Mouse (Mus musculus): ENCODE results near the gene Eif2d.

GRCm38 (mm10) chr1:131211655-131212054 lies 58.7 kb downstream of the Eif2d start:
- TF ChIP-seq POLR2A (IDR thresholded peaks at IDR 0.05; ENCODE audit: insufficient read depth, low read depth, low read length) (no peak), EP300 (IDR thresholded peaks at IDR 0.05; ENCODE audit: insufficient read depth, low read depth, low read length) (no peak), CTCF (IDR thresholded peaks at IDR 0.05) (no peak)

Measured in heart, adult 2 months (tissue).